Mouse (Mus musculus) kidney, postnatal 36 days (tissue): ENCODE measurements around the gene Runx1.

Experiments used
- DNase-seq, 2 experiments: peaks; one replicate each; pipeline ENCODE4 v3.0.0; 2021 to 2022; ENCODE audit warnings: mixed read lengths in 2 of 2

Runx1 gene

DNA sequence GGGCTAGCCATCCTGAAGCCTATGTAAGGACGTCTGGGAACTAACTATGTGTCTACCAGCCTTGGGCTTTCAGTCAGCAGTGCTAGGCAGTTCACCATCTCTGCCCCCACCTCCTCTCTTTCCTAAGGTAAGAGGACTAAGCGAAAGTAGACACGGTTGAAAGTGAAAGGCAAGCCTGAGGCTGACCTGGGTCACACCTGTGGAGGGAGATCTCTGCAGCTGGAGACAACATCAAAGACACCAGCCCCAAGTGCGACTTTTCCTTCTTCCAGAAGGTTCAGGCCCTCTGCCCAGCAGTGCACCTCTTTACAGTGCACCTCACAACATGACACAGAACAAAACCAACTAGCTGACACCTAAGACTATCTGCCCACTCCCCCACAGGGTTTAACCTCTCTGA, 82.2 kb downstream of the Runx1 start:
- no peak for DNase-seq

DNA sequence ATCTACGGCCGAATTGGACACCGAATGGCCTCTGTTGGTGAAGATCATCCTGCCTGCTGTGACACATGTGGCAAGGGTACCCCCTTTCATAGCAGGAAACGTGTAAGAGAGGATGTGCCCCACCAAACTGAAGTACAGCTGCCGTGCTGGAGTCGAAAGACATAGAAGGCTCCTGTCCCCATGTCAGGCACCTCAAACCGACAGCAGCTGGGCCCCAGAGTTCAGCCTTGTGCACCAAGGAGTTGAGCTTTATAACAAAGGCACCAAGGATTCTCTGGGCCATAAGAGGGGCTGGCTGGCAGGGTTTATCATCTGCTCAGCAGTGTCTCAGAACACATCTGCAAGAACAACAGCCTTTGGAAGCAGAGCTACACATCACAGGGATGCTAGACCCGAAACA, 84.6 kb downstream of the Runx1 start:
- DNase-seq: no peak

DNA sequence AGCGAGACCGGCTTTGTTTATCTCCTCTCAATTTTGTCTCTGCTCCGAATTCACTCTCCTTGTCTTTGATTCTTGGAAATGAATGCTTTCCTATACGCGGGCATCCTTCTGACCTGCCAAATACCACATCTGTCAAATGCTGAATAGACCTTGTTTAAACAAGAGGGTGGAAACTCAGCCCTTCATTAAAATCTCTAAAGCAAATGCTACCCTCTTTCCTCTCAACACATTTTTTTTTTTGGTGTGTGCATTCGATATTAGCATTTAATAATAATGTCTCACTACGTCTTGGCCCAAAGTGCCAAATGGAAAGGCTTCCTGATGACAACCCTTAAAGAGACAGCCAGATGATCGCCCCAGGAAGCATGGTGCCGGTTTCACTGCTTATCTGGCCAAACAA, 85.4 kb downstream of the Runx1 start:
- no peak for DNase-seq

DNA sequence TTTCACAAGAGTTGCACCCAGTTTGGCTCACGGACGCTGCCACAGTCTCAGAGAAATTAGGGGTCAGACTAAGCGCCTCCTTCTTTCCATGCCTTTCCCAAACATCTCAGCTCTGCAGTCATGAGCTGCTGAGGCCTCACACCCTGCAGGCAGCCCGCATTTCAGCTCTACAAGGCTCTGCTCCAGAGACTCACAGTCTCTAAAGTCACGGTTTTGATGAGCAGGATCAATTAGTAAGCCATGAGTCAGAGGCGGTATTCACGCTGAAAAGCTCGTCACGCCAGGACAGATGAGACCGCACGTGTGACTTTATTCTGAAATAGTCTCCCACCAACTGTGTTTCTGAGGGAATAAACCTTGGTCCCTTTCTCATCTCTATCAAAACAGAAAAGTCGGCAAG, 86.0 kb downstream of the Runx1 start:
- DNase-seq: no peak

DNA sequence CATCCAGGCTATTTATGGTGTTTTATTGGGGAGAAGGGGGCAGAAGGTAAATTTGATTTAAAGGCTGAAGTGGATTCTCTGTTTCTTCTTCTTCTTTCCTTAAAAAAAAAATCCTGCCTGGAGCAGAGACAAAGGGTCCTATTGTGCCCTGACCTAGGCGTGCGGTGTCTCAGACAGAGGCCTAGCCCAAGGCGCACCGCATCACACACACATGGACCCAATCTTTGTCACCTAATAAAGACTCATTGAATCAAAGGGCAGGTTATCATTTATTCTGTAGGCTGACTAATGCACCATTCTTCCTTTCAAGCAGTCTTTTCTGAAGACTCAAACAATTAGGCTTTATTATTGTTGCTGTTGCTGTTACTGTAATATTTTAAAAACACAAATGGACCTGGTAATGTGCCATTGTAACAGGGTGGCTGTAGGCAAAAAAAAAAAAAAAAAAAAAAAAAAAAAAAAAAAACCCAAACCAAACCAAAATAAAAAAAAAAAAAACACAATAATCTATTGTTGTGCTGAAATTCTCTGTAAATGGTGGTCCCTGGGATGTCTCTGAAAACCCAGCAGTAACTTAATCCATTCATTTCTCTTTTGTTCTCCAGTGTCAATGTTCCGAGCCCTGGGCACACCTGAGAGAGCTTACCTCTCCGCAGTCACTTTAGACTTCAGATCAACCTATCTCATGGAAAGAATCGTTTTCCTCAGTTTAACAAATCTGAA, 86.7 kb downstream of the Runx1 start:
- no peak for DNase-seq

DNA sequence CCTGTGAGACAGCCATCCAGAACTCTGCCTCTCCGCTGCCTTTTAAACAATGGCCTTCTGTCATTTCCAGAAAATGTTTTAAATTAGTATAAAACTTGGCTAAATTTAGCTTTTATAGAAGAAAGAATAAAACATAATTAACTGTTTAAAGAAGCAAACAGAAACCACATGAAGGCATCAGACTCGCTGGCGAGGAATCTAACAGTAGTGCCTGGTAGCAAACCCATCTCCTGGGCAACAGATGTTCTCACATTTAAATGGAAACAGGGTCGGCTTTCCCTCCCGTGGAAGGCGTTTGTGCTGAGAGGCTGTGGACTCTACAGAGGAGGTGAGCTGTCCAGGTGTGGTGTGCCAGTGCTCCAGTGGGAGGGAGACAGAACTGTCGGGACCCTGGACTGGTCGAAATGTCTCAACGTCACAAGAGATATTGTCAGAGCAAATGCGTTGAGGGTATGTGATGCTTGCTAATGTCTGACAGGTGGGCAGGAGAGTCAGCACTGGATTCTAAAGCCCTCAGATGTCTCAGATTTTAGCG, 87.4 kb downstream of the Runx1 start:
- DNase-seq: no peak

DNA sequence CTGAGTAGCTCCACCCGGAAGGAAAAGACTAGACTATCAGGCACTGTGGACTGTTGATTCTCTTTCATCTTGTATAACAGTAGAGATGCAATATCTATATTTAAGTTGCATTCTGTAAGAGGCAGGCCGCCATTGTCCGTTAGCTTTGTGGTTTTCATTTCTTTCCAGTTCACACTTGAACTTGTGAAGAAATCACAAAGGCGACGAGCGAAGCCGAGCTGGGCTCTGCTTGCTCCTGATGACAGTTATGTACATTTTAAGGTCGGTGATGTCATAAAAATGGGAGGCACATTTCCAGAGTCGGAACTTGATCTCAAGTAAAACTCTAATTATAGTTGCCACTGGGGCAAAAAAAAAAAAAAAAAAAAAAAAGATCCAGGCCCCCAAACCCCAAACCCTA, 99.1 kb downstream of the Runx1 start:
- no peak for DNase-seq

DNA sequence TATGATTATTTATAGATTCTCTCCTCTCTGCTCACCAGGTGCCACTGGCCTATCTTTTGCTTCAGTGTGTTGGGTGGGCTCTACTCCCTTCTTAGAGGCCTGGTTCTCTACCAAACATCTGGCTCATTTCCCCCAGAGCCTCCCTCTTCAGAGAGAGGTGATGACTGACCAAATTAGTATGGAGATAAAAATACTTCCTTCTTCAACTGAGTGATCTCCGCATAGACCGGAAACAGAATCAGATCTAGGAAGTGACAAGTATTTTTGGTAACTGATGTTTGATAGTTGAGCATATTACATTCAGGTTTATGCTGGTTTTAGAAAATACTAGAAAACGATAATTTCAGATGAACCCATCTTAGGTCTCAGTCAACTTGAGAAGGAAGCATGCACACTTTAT, 101.4 kb downstream of the Runx1 start:
- DNase-seq: no peak

DNA sequence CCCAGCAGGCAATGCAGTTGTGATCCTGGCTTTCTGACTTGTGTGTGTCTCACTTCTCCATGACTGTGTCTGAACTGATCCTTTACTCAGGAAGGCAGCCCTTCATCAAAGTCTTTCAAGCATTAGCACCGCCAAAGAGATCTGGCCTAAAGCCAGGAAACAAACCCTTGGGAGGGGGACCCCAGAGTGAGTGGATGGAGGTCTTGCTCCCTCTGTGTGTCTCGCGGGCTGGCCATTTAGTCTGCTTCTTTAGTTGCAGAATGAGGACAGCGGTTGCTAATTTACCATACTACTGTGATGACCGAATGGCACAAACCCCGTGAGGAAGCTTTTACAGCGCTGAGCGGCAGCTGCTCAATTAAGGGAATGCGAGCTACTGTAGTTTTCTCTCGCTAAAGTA, 105.3 kb downstream of the Runx1 start:
- DNase-seq: no peak

DNA sequence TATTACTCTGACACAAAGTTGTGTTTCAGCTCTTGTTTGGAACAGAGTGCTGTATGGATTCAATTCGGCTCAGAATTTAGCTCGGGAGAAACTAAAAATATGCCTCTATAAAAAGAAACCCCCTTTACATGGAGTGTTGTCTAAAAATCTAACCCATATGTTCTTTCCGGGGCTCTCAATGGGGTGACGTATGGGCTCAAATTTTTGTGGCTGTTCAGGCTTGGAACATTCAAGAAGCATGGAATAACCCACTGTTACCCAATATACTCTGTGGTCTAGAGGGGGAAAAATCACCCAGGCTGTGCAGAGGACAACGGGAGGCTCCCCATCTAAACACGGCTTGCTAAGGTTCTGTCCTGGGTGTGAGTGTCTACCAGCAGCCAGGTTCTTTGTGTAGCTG, 106.2 kb downstream of the Runx1 start:
- no peak for DNase-seq

DNA sequence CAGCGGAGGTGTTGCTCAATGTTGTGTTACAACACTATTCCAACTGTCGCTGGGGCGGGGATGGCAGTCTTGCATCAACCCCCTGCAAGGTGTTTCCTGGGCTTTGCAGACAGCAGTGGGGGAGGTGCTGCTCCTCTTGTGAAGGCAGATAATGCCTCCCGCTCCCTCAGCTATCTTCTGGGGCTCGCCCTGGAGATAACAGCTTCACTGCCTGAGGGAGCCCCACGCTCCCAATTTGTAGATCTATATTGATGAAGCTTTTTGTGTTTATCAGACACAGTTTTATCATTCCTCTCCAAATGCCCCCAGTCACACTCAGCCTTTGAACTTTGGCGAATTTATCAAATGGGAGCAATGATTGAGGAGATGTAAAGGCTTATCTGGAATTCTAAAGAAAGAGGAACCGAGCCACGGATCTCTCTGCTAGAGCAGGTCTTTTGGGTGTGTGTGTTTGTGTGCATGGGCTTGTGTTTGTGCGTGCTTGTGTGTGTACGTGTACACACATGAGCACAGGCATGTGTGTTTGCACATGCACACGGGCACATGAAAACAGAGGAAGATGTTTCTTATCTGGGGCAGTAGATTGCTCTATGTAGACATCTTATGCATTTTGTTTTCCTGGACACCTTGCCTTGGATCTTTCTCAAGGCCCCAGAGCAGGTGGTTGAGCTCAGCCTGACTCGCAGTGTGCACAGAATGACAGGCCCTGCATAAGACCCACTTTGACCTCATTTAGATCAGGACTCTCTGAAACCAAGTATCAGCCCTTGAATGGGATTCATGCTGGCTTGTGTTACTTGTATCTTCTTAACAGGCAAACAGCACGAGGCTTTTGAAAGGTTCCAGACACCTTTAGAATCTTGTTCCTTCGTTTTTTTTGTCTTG, 110.1 kb downstream of the Runx1 start:
- no peak for DNase-seq

DNA sequence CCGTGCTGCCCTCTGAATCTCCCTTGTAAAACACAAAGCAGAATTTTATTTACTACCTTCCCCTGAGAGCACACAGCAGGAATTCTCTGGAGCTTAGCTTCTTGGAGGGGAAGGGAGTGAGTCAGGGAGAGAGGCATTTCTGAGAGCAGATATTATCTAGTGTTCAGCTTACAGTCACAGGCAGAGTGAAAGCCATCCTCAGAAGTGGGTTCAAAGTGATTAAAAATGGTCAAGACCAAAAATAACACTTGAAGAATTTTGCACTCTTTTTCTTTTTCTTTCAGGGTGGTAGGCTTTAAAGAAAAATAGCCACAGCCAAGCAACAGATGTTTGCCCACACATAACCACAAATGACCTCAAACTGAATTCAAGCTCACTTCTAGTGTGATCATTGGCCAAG, 115.8 kb downstream of the Runx1 start:
- DNase-seq: no peak

DNA sequence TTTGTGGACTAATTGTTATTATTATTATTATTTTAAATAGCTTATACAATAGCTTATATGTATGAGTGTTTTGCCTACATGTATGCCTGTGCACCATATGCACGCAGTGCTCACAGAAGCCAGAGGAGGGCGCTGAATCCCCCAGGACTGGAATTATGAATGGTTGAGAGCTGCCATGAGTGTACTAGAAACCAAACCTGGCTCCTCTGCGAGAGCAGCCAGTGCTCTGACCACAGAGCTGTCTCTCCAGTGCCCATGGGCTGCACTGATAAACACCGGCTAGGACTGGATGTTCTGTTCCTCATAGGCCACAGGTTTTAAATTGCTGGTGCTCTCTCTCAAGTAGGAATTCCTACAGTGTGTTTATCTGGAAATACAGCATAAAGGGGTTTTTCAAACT, 117.2 kb downstream of the Runx1 start:
- DNase-seq: no peak

DNA sequence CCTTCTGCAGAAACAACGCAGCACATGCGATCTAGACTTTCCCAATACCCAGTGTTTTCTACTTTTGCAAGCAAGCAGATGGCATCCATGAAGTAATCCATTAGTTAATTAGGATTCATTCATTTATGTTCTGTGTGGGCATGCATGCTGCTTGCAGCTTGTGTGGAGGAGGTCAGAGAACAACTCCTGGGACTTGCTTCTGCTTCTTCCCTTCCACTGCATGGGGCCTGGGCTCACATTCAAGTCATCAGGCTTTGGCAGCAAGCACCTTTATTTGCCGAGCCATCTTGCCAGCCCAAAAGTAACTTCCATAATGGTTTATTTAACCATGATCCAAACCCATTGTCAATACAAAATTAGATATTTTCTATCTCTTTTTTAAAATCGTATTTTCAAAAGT, 118.2 kb downstream of the Runx1 start:
- DNase-seq: no peak

DNA sequence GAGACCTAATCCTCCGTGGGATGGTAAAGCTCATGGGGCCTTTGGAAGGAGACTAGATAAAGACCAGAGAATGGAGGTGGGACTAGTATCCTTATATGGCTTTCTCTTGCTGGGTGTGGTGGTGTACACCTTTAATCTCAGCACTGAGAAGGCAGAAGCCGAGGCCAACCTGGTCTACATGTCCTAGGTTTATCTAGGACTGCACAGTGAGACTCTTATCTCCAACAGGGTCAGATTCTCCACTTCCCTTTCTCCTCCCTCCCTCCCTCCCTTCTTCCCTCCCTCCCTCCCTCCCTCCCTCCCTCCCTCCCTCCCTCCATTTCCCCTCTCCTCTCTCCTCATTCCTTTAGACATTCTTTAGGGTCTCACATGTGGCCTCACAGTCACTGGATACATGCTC, 118.8 kb downstream of the Runx1 start:
- DNase-seq: no peak

DNA sequence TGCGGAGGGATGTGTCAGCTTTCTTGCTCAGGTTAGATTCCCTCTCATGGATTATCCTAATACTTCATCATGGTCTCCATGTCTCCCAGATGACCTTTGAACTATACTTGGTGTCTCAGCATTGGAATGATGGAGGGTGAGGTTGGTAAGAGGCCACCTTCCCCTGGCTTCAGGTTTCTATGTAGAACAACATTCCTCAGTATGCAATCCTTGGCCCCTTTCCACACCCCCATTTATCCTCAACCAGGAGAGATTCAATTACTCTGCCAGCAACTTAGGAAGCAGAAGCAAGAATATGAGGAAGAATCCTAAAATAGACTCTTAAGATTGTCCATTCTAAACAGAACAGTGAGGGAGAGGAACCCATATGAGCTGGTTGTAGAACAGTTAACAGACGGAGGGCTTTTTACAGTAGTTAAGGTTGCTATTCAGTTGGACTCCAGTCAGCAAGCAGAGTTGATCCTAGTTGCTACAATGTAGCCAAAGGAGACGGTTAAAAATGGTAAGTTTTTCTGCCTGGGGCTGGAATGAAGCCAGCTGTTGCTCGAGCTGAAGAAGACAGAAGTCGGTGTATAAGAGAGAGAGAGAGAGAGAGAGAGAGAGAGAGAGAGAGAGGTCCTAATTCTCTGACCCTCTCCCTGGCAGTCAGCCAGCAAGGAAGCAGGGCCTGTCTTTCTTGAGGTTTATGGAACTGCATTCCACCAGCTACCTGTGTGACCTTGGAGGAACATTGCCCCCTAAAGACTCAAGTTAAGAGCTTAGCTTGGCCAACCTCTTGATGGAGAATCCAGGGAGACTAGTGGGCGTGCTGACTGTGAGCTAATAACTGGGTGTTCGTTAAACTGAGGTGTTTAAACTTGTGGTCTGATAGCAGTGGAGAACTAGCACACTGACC, 120.1 kb downstream of the Runx1 start:
- DNase-seq: peak in 1 of 2 experiments; percentile 10

DNA sequence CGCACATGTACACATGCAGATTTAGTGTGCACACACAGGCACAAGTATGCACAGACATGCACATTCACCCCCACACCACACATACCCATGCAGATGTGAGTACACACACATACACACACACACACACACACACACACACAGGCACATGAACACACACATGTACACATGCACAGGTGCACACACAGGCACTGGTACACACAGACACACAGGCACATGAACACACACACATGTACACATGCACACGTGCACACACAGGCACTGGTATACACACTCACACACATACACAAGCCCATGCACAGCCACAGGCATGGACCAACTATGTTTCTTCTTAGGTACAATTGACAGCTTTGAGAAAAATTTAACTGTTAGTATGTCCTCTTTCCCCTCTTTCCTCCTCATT, 122.1 kb downstream of the Runx1 start:
- DNase-seq: no peak

DNA sequence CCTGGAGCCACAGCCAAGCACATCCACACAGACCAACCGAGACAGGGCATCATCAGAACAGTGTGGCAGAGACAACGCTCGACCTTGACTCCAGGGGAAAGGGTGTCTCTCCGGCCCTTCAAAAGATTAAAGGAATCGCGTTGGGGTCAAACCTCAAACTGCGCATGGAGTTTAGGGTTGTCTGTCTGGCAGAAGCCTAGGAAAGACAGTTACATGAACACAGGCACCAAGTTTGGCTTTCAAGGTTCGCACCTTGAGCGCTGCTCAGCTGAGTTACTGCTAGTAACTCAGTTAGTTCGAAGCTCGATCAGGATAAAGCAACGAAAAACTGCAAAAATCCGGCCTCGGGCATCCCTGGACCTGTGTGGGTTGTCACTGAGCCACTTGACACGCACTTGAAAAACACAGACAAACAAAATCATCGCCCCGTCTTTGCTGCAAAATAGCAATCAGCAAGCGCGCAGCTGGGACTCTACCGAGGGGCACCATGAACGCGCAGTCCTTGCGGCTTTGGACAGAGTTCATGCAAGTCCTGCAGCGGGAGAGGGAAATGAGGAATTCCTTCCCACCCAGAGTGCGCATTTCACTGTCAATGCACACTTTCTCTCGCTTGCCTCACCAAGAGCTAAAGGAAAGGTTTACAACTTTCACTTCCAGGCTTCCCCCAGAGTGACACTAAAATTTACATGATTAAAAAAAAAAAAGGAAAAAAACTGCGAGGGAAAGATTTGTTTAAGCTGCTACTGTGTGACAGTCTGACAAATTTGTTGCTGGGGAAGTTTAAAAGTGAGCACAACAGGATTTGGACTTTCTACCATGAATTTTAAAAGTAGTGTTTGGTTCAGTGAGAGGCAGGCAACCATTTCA, 126.2 kb downstream of the Runx1 start:
- DNase-seq: no peak

DNA sequence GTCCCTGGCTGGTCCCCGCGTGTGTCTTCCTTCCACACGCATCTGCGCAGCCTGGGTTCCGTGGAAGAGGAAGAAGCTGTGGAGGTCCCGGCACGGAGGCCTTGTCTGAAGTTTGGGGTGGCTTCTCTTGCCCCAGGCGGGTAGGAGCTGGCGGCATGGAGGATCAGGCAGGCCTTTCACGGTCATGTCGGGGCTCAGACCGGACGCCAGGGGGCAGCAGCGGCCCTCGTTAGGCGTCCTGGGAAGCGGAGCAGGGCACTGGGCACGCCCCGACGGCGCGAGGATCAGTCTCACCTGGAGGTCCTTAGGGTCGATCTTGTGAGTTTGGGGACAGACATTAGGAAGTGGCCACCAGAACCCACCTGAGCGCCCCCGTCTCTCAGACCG, 127.3 kb downstream of the Runx1 start:
- DNase-seq: peak; percentile 75 to 95

DNA sequence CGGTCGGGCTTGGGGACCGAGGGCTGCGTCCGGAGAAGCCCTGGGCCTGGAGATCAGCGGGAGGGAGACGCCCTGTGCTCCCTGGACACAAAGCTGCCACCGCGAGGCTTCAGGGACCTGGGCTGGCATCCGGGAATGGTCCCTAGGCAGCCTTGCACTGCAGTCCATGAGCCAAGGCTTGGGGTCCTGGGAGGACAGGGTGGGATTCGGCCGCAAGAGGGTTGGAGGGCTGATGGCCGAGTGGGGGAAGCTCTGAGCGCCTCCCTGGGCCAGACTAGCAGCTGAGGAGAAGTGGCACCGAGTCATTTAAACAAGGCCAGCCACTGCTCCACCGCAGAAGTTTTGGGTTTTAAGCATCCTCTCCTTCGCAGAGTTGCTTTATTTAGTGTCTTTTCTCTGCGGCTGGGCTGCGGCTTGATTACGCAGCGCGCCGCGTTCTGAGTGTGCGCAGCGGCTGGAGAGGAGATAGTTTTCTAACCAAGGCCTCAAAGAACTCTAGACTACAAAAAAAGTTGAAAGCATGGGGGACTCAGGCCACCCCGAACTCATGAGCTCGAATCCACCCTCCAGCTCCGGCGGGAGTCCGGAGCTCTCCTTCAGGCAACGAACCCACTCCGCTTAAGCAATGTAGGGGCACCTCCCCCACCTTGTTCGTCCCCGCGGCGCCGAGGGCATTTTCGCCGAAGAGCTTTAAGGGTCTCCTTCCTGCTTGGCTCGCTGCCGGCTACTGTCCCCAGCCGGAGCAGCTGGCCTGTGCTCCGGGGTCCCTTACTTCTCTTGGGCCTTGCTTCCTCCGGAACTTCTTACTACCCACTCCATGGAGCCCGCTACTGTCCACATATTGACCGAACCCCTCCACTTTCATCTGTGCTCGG, 128.0 kb downstream of the Runx1 start:
- DNase-seq: peak in 1 of 2 experiments; percentile 34

DNA sequence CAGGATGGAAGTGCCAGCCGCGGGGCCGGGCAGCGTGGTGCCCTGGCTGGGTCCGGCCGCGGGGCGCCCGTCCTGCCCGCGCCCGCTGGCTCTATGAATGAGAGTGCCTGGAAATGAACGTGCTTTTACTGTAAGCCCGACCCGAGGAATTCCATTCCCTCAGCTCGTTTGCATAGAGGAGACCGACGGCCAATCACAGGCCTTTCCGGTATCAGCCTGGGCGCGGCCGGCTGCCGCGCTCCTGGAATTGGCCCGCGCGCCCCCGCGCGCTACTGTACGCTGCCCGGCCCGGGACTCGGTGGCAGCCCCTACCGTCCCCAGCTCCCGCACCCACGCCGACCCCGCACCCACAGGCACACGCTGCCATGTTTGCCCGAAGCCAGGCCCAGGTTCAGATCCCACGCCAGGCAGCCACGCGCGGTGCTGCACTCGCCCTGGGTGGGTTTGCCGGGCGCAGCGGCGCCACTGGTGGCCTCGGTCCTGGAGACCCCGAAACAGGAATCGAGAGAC, 128.7 kb downstream of the Runx1 start:
- peak; percentile 84 to 86 for DNase-seq
